Mouse (Mus musculus): ENCODE data around the gene C130050O18Rik. TPM values are rescaled to one million over a fixed set of nuclear protein-coding genes. Genes with fewer than 3 reads are reported as not detected.

C130050O18Rik gene
- total RNA-seq, 2 experiments from 2014 or later, result 3.6 to 5.8 TPM

DNA sequence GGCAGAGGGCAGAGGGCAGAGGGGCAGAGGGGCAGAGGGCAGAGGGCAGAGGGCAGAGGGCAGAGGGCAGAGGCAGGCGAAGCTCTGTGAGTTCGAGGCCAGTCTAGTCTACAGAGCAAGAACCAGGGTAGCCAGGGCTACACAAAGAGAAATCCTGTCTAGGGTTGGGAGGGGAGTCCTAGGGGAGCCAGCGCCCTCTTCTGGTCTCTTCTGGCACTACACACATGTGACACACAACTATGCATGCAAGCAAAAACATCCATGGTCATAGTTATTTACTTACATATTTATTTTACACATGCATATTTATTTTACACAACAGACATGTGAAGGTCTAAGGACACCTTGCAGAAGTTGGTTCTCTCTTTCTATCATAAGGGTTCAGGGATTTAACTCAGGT is 12.4 kb downstream of the C130050O18Rik start:
- no peak for ATAC-seq (replicated peaks; ENCODE audit: poor library complexity, severe bottlenecking)

- ATAC-seq (replicated peaks; ENCODE audit: poor library complexity, severe bottlenecking), result no peak
Measured at GRCm38 (mm10) chr5:139418110-139418509, 13.0 kb downstream of the C130050O18Rik start.

GRCm38 (mm10) chr5:139418633-139419032 is 13.6 kb downstream of the C130050O18Rik start:
- ATAC-seq (replicated peaks; ENCODE audit: poor library complexity, severe bottlenecking), result no peak; the same call in 1 of the 2 replicates

DNA sequence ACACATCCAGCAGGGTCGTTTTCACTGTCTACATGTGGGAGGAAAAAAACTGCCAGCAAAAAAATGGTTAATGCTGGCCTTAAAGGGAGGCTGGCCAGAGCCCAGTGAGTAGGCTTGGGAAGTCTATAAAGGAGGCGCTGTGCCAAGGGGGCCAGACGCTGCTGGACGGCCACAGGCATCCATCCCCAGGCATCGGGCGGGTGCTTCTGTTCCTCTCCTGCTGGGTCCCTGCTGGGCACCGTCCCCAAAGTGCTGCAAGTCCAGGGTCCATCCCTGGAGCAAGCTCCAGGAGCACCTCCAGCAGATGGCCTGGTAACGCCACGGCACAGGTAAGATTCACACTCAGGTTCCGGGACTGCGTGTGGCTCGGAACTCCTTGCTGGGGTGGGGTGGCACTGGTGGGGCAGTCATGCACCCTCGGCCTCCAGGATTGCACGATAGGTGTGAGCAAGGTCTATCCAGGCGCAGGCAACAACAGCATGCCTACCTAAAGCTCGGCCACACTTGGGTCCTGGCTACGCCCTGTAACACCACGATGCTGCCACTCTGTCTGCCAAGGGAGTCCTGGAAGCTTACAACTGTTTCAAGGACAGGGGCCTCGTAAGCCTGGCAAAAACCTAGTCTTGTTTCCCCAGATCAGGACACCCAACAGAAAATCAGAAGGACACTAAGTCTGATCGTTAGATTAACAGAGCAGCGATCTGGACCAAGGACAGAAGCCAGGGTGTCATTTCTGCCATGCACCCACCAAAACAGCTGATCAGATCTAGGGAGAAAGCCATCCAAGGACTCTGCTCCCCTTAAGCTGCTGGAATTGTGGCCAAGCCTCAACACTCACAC is 18.2 kb downstream of the C130050O18Rik start, which contains the start of gene Gper1:
TSS of gene Gper1 (plus strand) at position 126 of the 840 bp plus-strand sequence.
- ATAC-seq (replicated peaks; ENCODE audit: poor library complexity, severe bottlenecking), result no peak

- no peak for ATAC-seq (replicated peaks; ENCODE audit: poor library complexity, severe bottlenecking)
Measured at GRCm38 (mm10) chr5:139425198-139425597, 20.1 kb downstream of the C130050O18Rik start.

- ATAC-seq (replicated peaks; ENCODE audit: poor library complexity, severe bottlenecking), result no peak
Measured at GRCm38 (mm10) chr5:139427001-139427400, 21.9 kb downstream of the C130050O18Rik start.

DNA sequence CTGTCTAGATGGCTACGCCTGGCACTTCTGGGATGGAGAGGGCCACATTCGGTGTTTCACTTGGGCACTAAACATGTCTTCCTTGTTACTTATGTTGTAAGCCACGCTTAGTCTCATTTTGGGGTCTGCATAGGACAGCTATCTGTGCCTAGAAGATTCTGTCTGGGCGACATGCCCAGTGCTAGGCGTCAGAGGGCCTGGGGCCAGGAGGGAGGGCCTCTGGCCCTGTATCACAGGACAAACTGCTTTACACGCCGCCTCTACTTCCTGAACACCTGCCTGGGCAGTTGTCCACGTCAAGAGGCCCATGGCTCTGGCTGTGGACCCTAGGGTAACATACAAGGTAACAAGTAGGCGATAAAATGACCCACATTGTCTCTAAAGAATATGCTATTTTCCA is 22.9 kb downstream of the C130050O18Rik start:
- no peak for ATAC-seq (replicated peaks; ENCODE audit: poor library complexity, severe bottlenecking)

DNA sequence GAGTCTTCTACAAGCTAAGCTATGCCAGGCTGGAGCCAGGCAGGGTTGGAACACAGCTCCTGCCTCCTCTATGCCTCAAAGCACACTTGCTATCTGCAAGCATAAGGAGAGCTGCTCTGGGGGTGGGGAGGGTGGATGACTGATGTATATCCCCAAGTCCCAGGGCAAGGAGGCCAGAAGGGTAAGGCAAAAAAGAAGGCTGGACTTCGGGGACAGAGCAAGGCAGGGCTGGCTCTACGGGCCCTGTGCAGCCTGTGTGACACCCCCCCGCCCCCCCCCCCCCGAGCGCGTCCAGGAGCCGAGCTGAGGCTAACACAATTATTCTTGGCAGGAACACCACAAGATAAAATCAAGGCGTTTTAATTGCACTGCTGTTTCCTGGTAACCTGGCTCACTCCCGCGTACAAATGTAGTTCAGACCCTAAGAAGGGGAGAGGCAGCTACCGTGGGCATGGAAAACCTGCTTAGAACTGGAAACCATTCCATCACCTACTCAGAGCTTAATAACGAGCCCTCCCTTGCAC is 24.8 kb downstream of the C130050O18Rik start:
- no peak for ATAC-seq (replicated peaks; ENCODE audit: poor library complexity, severe bottlenecking)

DNA sequence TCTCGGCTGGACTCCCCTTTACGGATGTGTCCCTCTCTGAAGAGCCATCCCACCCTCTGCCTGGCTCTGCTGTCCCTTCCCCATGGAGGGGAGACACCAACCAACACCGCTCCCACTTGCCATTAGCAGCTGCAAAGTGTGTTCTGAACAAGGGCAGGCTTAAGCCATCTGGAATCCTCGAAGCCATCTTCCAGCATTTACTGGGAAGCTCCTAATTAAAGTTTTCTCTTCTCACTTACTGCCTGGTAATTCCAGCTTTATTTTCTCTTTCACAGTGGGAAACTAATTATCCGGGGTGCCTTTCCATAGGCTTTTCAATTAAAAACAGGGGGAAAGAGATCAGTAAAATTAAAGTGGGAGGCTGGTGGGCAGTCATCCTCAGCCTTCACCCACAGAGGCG is 27.3 kb downstream of the C130050O18Rik start:
- no peak for ATAC-seq (replicated peaks; ENCODE audit: poor library complexity, severe bottlenecking)

GRCm38 (mm10) chr5:139432747-139433508 is 27.8 kb downstream of the C130050O18Rik start:
- ATAC-seq (replicated peaks; ENCODE audit: poor library complexity, severe bottlenecking), result no peak

GRCm38 (mm10) chr5:139433842-139434568 is 28.9 kb downstream of the C130050O18Rik start:
- ATAC-seq (replicated peaks; ENCODE audit: poor library complexity, severe bottlenecking), result no peak

- ATAC-seq (replicated peaks; ENCODE audit: poor library complexity, severe bottlenecking), result no peak
Measured at GRCm38 (mm10) chr5:139434940-139435339, 29.9 kb downstream of the C130050O18Rik start.

GRCm38 (mm10) chr5:139437769-139438168 is 32.7 kb downstream of the C130050O18Rik start:
- no peak for ATAC-seq (replicated peaks; ENCODE audit: poor library complexity, severe bottlenecking)

DNA sequence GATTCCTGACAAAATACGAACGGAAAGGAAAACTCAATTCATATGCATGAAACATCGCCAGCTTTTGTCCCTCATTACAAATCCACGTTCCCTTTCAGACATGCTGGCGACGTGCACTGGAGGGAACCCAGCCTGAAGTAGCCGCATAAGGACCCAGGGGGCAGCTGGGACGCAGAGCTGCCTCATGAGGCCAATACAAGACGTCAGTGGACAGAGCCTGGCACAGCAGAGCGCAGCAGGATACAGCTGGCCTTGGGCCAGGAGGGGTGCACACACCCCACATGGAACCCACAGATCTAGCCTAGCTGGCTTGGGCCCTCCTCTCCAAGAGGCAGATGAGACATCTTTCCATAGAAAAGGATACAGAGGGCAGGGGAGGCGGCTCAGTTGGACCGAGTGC is 33.4 kb downstream of the C130050O18Rik start:
- ATAC-seq (replicated peaks; ENCODE audit: poor library complexity, severe bottlenecking), result peak; percentile 36

- no peak for ATAC-seq (replicated peaks; ENCODE audit: poor library complexity, severe bottlenecking)
Measured at GRCm38 (mm10) chr5:139440451-139440850, 35.4 kb downstream of the C130050O18Rik start.

DNA sequence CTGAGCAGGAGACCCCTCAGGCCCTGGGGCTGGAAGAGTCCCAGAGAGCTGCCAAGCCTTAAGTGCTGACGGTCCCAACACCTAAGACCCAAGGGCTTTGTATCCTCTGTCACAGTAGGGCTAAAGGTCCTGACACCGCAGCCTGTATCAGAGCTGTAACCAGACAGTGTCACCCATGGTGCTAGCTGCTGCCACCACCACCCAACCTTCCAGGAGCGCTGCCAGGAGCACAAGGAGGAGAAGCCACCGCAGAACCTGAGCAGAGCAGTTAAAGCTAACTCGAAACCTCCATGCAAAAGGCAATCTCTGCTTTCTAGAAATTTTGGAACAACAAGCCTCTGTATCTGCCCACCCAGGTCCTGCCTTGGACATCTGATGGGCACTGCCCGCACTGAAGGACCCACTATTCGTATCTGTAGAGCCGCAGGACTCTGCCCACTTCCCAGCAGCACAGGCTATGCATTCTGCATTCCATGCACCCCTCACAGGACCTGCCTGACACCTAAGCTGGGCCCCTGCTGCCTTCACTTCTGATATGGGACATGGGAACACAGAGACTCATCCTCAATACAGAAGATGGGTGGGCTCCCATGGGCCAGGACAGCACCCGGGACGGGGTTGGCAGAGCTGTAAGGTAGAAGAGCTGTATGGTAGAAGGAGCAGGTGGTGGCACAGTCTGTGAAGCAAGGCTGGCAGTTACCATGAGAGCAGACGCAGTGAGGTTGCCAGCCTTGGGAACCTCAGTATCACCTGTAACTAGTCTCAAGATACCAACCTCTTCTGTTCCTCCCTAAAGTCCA is 36.0 kb downstream of the C130050O18Rik start:
- no peak for ATAC-seq (replicated peaks; ENCODE audit: poor library complexity, severe bottlenecking)

DNA sequence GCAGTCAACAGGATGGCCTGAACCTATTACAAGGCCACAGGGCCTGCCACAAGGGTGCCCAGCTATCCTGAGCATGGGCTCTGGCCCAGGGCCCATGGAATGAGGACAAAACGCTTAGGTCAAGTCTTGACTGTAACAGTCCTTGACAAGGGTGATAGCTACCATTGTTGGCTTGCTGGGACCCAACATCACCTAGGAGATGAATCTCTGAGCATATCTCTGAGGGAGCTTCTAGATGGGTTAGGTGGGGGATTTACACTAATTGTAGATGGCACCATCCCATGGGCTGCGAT is 36.6 kb downstream of the C130050O18Rik start:
- ATAC-seq (replicated peaks; ENCODE audit: poor library complexity, severe bottlenecking), result no peak

DNA sequence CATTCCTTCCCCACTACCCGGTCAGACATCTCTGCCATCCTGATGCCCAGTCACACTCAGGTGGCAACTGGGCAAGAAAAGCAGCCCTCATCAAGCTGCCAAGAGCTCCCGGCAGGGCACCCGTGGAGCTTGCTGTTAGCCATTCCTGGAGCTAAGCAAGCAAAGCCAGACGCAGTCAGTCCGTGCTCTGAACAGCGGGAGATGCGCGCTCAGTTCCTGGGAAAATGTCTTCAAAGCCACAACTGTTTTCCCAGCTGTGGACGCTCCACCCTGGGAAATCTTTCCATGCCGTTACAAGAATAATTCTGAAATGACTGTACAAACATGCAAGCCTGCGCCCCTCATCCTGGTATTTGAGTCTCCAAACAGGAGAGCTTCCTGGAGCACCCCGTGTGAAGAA is 37.3 kb downstream of the C130050O18Rik start:
- no peak for ATAC-seq (replicated peaks; ENCODE audit: poor library complexity, severe bottlenecking)

DNA sequence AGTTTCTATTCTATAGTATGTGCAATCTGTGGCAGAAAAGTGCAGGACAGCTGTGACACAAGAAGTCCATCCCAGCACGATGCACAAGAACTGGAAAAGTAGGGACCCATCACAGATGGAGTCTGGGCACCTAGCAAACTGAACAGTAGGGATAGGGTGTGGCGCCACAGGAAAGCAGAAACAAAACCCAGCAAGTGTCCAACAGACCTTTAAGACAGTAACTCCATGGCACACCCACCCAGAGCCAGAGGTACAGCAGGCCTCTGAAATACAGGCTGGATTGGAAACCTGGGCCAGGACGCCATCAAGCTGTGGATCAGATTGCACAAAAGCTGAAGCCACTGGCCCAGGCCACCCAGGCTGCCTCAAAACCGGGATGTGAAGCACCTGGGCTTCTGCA is 37.9 kb downstream of the C130050O18Rik start:
- peak; percentile 21; the same call in 1 of the 2 replicates for ATAC-seq (replicated peaks; ENCODE audit: poor library complexity, severe bottlenecking)

- no peak for ATAC-seq (replicated peaks; ENCODE audit: poor library complexity, severe bottlenecking)
Measured at GRCm38 (mm10) chr5:139445258-139445657, 40.2 kb downstream of the C130050O18Rik start.
